8 mouse cellular contexts compared by ENCODE assay signal in genomic region chr11:67921091-67921826, GRCm38 (mm10). TPM values are rescaled to one million over a fixed set of nuclear protein-coding genes. Genes with fewer than 3 reads are reported as not detected.
DNase-seq lines count a peak whose midpoint lies in the region; ATAC-seq lines count a peak whose summit lies in the region.

No protein-coding gene starts in this region.

- WGBS in embryonic facial prominence, embryonic 13.5 days = 2% methylated on average over 47 of the region's 47 CpGs
- WGBS in heart, embryonic 12.5 days = 2% methylated on average over 47 of the region's 47 CpGs
- 2% methylated on average over 47 of the region's 47 CpGs for WGBS in kidney, embryonic 14.5 days
- 3% methylated on average over 47 of the region's 47 CpGs for WGBS in neural tube, embryonic 15.5 days

- no peak for ATAC-seq in embryonic facial prominence, embryonic 13.5 days (ENCODE audit: insufficient number of reproducible peaks, insufficient read depth, low FRiP score, low TSS enrichment, low read depth)
- ATAC-seq in heart, embryonic 12.5 days (ENCODE audit: insufficient number of reproducible peaks, low FRiP score) = peak; percentile 63
- ATAC-seq in kidney, embryonic 14.5 days (ENCODE audit: low FRiP score, low TSS enrichment) = peak; percentile 51
- ATAC-seq in neural tube, embryonic 15.5 days (ENCODE audit: low FRiP score) = peak; percentile 45

- peak overlapping the region; percentile 72 for H3K4me3 ChIP-seq in embryonic facial prominence, embryonic 13.5 days
- H3K4me3 ChIP-seq in heart, embryonic 12.5 days = peak overlapping the region; percentile 74
- peak overlapping the region; percentile 66 for H3K4me3 ChIP-seq in kidney, embryonic 14.5 days (ENCODE audit: low read length)
- peak overlapping the region; percentile 56 for H3K4me3 ChIP-seq in neural tube, embryonic 15.5 days (replicated peaks)

- H3K36me3 ChIP-seq in embryonic facial prominence, embryonic 13.5 days = no peaks in the 10 kb centered on the region
- no peaks in the 10 kb centered on the region for H3K36me3 ChIP-seq in heart, embryonic 12.5 days
- no peaks in the 10 kb centered on the region for H3K36me3 ChIP-seq in kidney, embryonic 14.5 days (ENCODE audit: control insufficient read depth, insufficient read depth, low read length)
- no peaks in the 10 kb centered on the region for H3K36me3 ChIP-seq in neural tube, embryonic 15.5 days

- H3K4me1 ChIP-seq in embryonic facial prominence, embryonic 13.5 days = peaks cover 4% of the 10 kb centered on the region; the same call in 1 of the 2 replicates
- peaks cover 1% of the 10 kb centered on the region; the same call in 1 of the 2 replicates for H3K4me1 ChIP-seq in heart, embryonic 12.5 days (replicated peaks)
- no peaks in the 10 kb centered on the region for H3K4me1 ChIP-seq in kidney, embryonic 14.5 days (ENCODE audit: control insufficient read depth, insufficient read depth, low read length)
- H3K4me1 ChIP-seq in neural tube, embryonic 15.5 days = peaks cover 18% of the 10 kb centered on the region

- H3K27me3 ChIP-seq in embryonic facial prominence, embryonic 13.5 days = peaks cover 36% of the 10 kb centered on the region
- H3K27me3 ChIP-seq in heart, embryonic 12.5 days (replicated peaks) = peaks cover 13% of the 10 kb centered on the region; the same call in 1 of the 2 replicates
- 0 out of 2 replicates have a peak, but pooled peaks cover 14% of the 10 kb centered on the region for H3K27me3 ChIP-seq in kidney, embryonic 14.5 days (ENCODE audit: control insufficient read depth, insufficient read depth, low read length)
- peaks cover 21% of the 10 kb centered on the region for H3K27me3 ChIP-seq in neural tube, embryonic 15.5 days (replicated peaks)

- H3K9ac ChIP-seq in embryonic facial prominence, embryonic 13.5 days = peak overlapping the region; percentile 74
- peak overlapping the region; percentile 74 for H3K9ac ChIP-seq in heart, embryonic 12.5 days
- peak overlapping the region; percentile 67 for H3K9ac ChIP-seq in kidney, embryonic 14.5 days (ENCODE audit: low read depth, low read length)
- H3K9ac ChIP-seq in neural tube, embryonic 15.5 days (replicated peaks) = peak overlapping the region; percentile 47

- peak overlapping the region; percentile 100 for H3K4me2 ChIP-seq in embryonic facial prominence, embryonic 13.5 days
- peak overlapping the region; percentile 99 for H3K4me2 ChIP-seq in heart, embryonic 12.5 days
- peak overlapping the region; percentile 87 for H3K4me2 ChIP-seq in kidney, embryonic 14.5 days (replicated peaks; ENCODE audit: low read depth, low read length)
- H3K4me2 ChIP-seq in neural tube, embryonic 15.5 days = peak overlapping the region; percentile 100

- H3K9me3 ChIP-seq in embryonic facial prominence, embryonic 13.5 days = no peaks in the 10 kb centered on the region
- H3K9me3 ChIP-seq in heart, embryonic 12.5 days (replicated peaks) = no peaks in the 10 kb centered on the region
- H3K9me3 ChIP-seq in kidney, embryonic 14.5 days (ENCODE audit: control insufficient read depth, low read length) = no peaks in the 10 kb centered on the region
- H3K9me3 ChIP-seq in neural tube, embryonic 15.5 days (replicated peaks) = no peaks in the 10 kb centered on the region

- H3K27ac ChIP-seq in embryonic facial prominence, embryonic 13.5 days = 0 out of 2 replicates have a peak overlapping the region, but pooled peaks have one; percentile 48
- H3K27ac ChIP-seq in heart, embryonic 12.5 days (ENCODE audit: poor library complexity, severe bottlenecking) = no peak overlapping the region
- peak overlapping the region; percentile 71 for H3K27ac ChIP-seq in kidney, embryonic 14.5 days (ENCODE audit: low read depth, low read length)
- no peak overlapping the region for H3K27ac ChIP-seq in neural tube, embryonic 15.5 days (replicated peaks)

- DNase-seq in retina, postnatal 1 day = peak; percentile 58
- DNase-seq in retina, embryonic 14.5 days (ENCODE audit: low spot score) = no peak
- DNase-seq in lung, adult 18-20 months = peak; percentile 66 to 78
- no peak for DNase-seq in T-cell, adult 2 months (ENCODE audit: low spot score)

RNA-seq across cellular contexts. Expression of gene Usp43, which starts 0.7 kb away (rescaled TPM):
- polyA plus RNA-seq in embryonic facial prominence, embryonic 13.5 days (2015; fragmentation: Nextera tagmentation; extraction: Ambion mirVana) = 0.93 and 1.3 TPM in 2 replicates
- polyA plus RNA-seq in heart, embryonic 12.5 days (2016; fragmentation: Nextera tagmentation; extraction: Ambion mirVana) = 0.60 TPM in 2 replicates
- polyA plus RNA-seq in kidney, embryonic 14.5 days (2014; fragmentation: Nextera tagmentation; extraction: Ambion mirVana) = 1.3 and 3.3 TPM in 2 replicates
- 0.69 and 0.77 TPM in 2 replicates for polyA plus RNA-seq in neural tube, embryonic 15.5 days (2015; fragmentation: Nextera tagmentation; extraction: Ambion mirVana)

RNA-seq across cellular contexts. Expression of gene Cfap52, which starts 44.2 kb away (rescaled TPM):
- polyA plus RNA-seq in embryonic facial prominence, embryonic 13.5 days (2015; fragmentation: Nextera tagmentation; extraction: Ambion mirVana) = 0.63 and 0.66 TPM in 2 replicates
- polyA plus RNA-seq in heart, embryonic 12.5 days (2016; fragmentation: Nextera tagmentation; extraction: Ambion mirVana) = 0.18 and 0.27 TPM in 2 replicates
- 1.1 TPM in 2 replicates for polyA plus RNA-seq in kidney, embryonic 14.5 days (2014; fragmentation: Nextera tagmentation; extraction: Ambion mirVana)
- polyA plus RNA-seq in neural tube, embryonic 15.5 days (2015; fragmentation: Nextera tagmentation; extraction: Ambion mirVana) = 2.8 and 4.1 TPM in 2 replicates

RNA-seq across cellular contexts. Expression of gene Stx8, which starts 44.7 kb away (rescaled TPM):
- polyA plus RNA-seq in embryonic facial prominence, embryonic 13.5 days (2015; fragmentation: Nextera tagmentation; extraction: Ambion mirVana) = 62.1 and 68.1 TPM in 2 replicates
- polyA plus RNA-seq in heart, embryonic 12.5 days (2016; fragmentation: Nextera tagmentation; extraction: Ambion mirVana) = 58.2 and 61.9 TPM in 2 replicates
- 51.7 and 59.4 TPM in 2 replicates for polyA plus RNA-seq in kidney, embryonic 14.5 days (2014; fragmentation: Nextera tagmentation; extraction: Ambion mirVana)
- 62.0 and 64.6 TPM in 2 replicates for polyA plus RNA-seq in neural tube, embryonic 15.5 days (2015; fragmentation: Nextera tagmentation; extraction: Ambion mirVana)

Comparison
In these comparisons a context has a peak if more than half of its experiments do, and no peak if none do; other contexts are left out.
1. DNase-seq: peak in retina, postnatal 1 day (single experiment) and lung, adult 18-20 months (2 of 2); none in retina, embryonic 14.5 days (single experiment) and T-cell, adult 2 months (single experiment).
2. H3K27ac ChIP-seq: peak in embryonic facial prominence, embryonic 13.5 days (single experiment) and kidney, embryonic 14.5 days (single experiment); none in heart, embryonic 12.5 days (single experiment) and neural tube, embryonic 15.5 days (single experiment).
3. Peak in every context shown above with its lines, with median percentiles within 50 percentile points of each other: H3K4me2 ChIP-seq, H3K4me3 ChIP-seq and H3K9ac ChIP-seq.